Mouse (Mus musculus): ENCODE results near the gene Tldc1. TPM values are rescaled to one million over a fixed set of nuclear protein-coding genes. Genes with fewer than 3 reads are reported as not detected.

The Tldc1 gene
- 5.7 and 6.4 TPM in 2 replicates for polyA plus RNA-seq (2015; fragmentation: Nextera tagmentation; extraction: Ambion mirVana)

GRCm38 (mm10) chr8:119778263-119778662 lies at the start of gene Tldc1:
Gene Tldc1 (minus strand): TSS chr8:119778416.

Other genes with a start within 250 kb of the Tldc1 start
- gene Mbtps1, start 219.7 kb downstream of the Tldc1 start, polyA plus RNA-seq (2015; fragmentation: Nextera tagmentation; extraction: Ambion mirVana), result 28.4 and 30.8 TPM in 2 replicates
- 22.4 and 25.1 TPM in 2 replicates for gene Hsdl1, start 203.2 kb downstream of the Tldc1 start, polyA plus RNA-seq (2015; fragmentation: Nextera tagmentation; extraction: Ambion mirVana)
- gene Dnaaf1, start 203.2 kb downstream of the Tldc1 start, polyA plus RNA-seq (2015; fragmentation: Nextera tagmentation; extraction: Ambion mirVana), result 0.06 TPM in 1 of 2 replicates, not detected in the other
- gene Taf1c, start 173.2 kb downstream of the Tldc1 start, polyA plus RNA-seq (2015; fragmentation: Nextera tagmentation; extraction: Ambion mirVana), result 8.2 and 9.6 TPM in 2 replicates
- gene Adad2, start 165.7 kb downstream of the Tldc1 start, polyA plus RNA-seq (2015; fragmentation: Nextera tagmentation; extraction: Ambion mirVana), result not detected in 2 replicates
- 0.04 and 0.06 TPM in 2 replicates for gene Kcng4, start 142.7 kb downstream of the Tldc1 start, polyA plus RNA-seq (2015; fragmentation: Nextera tagmentation; extraction: Ambion mirVana)
- gene Wfdc1, start 112.1 kb downstream of the Tldc1 start, polyA plus RNA-seq (2015; fragmentation: Nextera tagmentation; extraction: Ambion mirVana), result 3.5 and 4.4 TPM in 2 replicates
- 0.07 and 0.11 TPM in 2 replicates for gene Atp2c2, start 78.4 kb downstream of the Tldc1 start, polyA plus RNA-seq (2015; fragmentation: Nextera tagmentation; extraction: Ambion mirVana)
- gene Cotl1, start 62.1 kb upstream of the Tldc1 start, polyA plus RNA-seq (2015; fragmentation: Nextera tagmentation; extraction: Ambion mirVana), result 48.4 and 63.3 TPM in 2 replicates
- 7.4 and 8.5 TPM in 2 replicates for gene Klhl36, start 83.8 kb upstream of the Tldc1 start, polyA plus RNA-seq (2015; fragmentation: Nextera tagmentation; extraction: Ambion mirVana)
- 48.6 and 53.2 TPM in 2 replicates for gene Usp10, start 131.9 kb upstream of the Tldc1 start, polyA plus RNA-seq (2015; fragmentation: Nextera tagmentation; extraction: Ambion mirVana)
- not detected in 2 replicates for gene Gm20388, start 132.4 kb upstream of the Tldc1 start, polyA plus RNA-seq (2015; fragmentation: Nextera tagmentation; extraction: Ambion mirVana)
- gene Crispld2, start 214.0 kb upstream of the Tldc1 start, polyA plus RNA-seq (2015; fragmentation: Nextera tagmentation; extraction: Ambion mirVana), result 12.0 and 12.5 TPM in 2 replicates

Data from spleen, postnatal 0 days (tissue).